Mouse (Mus musculus) lung, postnatal 4 days (tissue): ENCODE measurements at regions not wholly inside any gene's neighbourhood (a gene's known extent, or its start where the extent isn't known, plus 50 kb on each side); places are given as distances from the start of the nearest gene placed in this dataset.

Source experiments
- DNase-seq, 2 experiments: peaks; one replicate each; pipeline ENCODE4 v3.0.0; 2021

DNA sequence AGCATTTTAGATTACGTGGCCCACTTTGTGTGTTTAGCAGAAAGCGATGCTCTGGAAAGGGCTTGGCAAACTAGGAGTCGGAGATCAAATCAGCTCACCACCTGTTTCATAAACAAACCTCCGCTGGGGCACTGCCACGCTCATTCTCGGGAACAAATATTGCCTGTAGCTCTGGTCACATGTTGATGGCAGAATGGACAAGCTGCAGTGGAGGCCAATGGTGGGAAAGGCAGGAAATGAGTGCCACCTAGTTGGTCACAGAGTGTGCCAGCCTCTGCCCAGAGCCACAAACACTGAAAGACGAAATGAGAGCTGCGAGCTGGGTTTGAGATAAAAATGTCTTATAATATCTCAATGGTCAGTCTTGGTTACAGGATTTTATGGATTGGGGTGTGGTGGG, 259.2 kb upstream of the Csf3r start:
- peak in 1 of 2 experiments; percentile 4 for DNase-seq

DNA sequence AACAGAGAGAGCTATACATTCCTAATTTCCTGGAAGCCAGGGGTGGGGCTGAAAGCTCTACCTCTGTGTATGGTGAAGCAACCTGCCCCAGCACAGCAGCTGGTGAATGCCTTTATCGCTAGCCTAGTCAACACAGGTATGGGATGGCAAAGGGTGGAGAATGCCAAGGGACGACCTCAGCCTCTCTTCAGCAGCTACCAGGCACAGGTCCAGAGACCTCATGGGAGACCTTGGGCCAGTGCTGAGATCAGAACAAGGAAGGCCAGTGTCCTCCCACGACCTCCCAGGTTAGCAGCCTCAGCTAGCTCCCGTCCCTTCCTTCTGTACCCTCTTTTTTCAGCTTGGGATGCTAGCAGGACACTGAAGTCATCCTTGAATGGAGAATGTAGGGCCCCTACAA, 247.2 kb upstream of the Csf3r start:
- no peak for DNase-seq

DNA sequence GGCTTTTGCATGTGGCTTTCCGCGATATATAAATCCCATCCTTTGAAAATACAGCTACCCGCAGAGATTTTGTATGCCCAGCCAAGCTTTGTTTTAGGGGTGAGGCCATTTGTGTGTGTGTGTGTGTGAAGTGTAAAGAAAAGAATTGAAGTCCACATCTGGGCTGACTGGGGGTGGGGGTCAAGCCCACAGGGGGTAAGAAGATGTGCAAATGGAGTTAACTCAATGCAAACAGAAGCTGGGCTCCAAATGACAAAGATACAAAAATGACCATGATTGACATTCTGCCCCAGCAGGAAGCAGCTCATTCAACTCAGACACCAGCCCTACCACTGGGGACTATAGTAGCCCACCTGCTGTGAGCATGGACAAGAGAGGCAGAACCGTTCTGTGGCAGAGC, 244.2 kb upstream of the Csf3r start:
- no peak for DNase-seq

DNA sequence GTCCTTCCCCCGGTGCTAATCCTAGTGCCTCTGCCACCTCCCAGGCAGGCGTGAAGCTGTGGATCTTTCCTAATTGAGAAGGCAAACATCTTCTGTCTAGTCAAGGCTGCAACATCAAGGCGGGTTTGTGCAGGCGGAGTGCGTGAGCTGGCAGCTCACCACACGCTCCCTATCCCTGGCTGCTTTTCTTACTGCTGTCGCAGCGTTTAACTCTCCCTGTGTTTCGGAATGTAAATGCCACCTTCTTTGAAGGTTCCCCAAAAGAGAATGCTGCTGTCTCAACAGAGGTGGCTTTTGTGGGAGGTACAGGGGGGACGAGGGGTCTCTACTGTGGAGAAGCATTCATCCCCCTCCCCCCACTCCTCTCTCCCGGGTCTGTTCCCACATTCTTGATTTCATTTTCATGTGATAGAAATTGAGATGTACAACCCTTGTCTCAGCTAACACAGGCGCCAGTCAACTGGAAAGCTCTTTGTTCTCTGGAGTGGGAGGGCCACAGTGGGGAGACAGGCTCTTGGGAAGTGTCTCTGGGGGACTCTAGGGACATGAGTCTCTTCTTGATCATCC, 243.3 kb upstream of the Csf3r start:
- DNase-seq, result no peak

DNA sequence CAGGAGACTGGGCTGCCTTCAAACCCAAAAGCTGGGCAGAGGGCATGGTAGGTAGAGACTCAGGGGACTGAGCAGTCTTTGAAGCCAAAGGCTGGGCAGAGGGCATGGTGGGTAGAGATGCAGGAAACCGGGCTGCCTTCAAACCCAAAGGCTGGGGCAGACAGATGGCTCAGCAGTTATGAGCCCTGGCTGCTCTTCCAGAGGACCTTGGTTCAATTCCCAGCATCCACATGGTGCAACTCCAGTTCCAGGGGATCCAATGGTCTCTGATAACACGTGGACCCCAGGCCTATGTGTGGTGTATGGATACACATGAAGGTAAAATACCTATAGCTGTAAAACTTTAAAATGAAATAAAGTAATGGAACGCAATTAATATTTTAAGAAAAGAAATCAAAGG, 242.0 kb upstream of the Csf3r start:
- no peak for DNase-seq

DNA sequence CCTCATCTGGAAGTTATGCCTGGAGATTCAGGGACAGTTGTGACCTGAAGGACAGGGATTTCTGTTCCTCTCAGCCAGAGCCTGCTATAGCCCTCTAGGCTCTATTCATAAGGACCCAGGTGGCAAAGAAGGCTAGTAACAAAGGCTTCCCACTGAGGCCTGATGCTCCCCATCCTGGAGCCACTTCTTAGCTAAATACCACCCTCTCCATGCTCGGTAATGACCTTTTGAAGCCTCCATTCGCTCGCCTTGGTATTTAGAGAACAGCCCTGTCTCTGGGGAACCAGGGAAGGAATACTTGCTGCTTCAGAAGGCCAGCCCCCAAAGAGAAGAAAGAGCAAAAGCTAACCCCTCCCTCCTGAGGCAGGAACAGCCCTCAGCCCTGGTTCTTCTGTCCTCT, 238.3 kb upstream of the Csf3r start:
- no peak for DNase-seq

DNA sequence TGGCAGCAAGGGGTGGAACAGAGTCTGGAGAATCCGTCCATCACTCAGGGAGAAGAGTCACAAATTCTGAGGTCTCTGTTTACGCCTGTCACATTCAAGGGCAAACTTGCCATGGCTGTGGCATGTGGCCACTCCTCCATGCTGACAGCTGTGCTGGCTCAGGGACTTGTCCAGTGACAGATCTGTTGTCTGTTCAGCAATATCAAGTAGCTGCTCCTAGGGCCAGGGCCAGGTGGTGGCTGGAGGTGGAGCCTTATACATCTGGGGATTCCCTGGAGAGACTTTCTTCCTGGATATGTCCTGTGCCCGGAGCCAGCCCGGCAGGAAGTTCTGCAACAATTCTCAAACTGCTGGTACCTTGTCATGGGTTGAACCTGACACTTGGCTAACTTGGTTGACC, 229.7 kb upstream of the Csf3r start:
- no peak for DNase-seq

DNA sequence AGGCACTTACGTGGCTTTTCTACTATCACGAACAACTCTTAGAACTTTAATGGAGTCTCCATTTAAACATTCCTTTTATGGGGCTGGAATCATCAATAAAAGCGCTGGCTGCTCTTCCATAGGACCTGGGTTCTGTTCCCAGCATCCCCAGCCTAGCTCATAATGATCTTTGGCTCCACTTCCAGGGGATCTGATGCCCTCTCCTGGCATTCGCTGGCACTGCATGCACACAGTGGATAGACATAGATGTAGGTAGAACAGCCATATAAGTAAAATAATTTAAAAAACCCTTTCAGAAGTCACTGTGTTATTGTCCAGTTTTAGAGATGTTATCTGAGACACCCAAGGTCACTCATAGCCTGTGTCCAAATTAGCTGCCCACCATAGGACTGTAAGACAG, 216.4 kb upstream of the Csf3r start:
- no peak for DNase-seq

DNA sequence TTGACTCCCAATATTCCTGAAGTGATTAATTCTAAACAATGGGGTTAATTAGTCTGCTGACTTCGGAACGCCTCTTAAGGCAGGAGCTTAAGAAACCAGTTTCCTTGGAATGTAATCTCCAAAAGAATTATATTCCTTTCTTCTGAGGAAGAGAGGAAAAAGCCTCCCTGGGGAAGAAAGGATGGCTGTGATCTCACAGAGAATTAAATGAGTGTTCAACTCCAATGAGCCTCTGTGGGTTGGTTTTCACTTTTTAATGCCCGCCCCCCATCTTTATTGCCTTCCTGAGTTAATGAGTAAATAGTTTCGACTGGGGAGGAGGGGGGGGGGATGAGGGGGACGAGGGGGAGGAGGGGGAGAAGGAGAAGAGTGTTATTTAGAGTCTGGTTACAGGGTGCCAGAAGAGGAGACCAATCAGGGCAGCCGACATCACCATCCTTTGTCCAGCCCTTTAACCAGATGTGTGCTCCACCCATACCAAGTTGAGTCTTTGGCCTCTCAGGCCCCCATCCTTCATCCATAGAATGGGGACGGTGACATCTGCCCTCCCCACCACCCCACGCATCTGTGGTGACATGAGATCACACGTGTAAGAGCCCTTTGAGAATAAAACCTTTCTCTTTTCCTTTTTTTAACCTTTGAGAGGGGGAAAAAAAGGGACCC, 214.8 kb upstream of the Csf3r start:
- DNase-seq, result no peak

DNA sequence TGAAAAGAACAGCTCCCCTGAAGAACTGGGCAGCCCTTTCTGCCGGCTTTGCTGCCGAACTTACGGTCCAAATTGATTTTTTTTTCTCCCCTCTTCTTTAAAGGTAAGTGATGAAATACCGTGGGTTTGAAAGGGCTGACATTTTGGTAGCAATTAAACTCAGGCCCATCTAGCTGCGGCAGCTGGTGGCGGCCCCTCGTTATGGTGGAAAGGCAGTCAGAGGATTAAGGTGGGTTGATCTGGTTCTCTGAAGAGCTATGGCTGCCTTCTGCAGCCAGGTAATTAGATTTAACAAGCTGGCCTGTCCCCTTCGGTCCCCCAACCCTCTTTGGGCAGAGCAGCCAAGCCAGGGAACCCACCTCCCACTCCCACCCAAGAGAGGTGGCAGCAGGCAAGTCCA, 214.1 kb upstream of the Csf3r start:
- no peak for DNase-seq

DNA sequence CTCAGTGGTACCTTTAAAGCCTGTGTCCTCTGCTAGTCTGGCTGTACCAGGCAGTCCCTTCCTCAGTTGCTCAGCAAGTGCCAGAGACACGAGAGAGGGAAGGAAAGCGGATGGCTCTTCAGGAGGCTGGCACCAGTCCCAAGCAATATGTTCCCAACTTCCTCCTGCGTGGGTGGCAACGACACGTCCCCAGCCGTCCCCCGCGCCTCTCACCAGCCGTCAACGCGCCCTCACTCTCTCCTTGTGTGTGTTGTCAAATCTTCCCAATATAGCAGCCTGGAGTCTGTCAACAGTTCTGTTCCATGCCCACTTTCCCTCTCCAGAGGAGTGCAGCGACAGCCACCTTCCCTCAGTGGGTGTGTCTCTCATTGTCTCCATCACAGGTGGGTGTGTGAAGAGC, 210.0 kb upstream of the Csf3r start:
- DNase-seq, result no peak

DNA sequence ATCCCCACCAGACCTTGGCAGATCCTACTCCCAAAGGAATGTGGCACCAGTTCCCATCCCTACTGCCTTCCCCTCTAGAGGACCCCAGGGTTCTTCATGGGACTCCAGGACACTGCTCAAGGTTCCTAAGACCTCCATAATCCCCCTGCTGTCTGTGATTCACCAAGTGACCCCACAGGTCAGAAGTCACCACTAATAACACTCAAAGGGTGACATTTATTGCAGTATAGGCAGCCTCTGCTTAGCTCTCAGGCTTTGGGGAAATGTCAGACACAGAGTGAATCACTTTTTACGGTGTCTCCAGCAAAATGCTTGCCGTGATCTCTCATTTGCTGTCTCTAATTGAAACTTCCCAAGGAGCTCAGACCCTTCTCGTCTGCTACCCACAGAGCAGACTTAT, 209.1 kb upstream of the Csf3r start:
- DNase-seq, result no peak

DNA sequence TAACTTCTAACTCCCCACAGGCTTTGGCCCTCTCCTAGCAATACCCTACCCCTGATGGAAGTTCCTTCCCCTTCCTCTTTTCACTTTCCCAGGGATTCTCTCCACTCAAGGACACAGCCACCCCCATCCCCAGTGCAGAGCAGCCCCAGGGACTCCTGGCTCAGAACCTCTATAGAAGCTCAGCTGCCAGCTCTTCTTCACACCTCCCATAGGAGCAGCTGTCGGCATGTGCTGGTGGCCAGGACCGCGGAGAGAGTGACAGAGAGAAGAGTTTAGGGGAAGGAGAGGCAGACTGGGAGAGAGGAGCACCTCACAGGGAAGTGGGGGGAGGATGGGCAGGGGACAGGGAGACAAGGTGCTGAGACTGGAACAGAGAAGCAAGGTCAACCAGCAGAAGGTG, 199.8 kb upstream of the Csf3r start:
- no peak for DNase-seq

DNA sequence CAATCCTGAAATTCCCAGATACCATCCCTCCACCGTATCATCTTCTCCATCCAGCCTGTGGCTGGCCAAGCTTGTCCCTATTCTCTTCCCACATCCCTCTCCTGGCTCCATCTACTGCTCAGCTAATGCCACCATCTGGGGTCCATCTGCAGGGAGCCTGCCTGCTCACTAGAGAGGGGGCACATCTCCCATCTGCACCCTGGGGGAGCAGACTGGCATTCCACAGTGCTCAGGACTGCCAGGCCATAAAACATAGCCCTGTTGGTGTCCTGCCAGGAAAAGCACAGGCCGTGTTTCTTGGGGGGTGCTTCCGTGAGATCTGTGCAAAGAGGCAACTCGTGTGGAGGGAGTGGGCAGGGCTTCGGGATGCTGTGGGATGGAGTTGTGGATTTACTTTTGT, 197.9 kb upstream of the Csf3r start:
- no peak for DNase-seq

DNA sequence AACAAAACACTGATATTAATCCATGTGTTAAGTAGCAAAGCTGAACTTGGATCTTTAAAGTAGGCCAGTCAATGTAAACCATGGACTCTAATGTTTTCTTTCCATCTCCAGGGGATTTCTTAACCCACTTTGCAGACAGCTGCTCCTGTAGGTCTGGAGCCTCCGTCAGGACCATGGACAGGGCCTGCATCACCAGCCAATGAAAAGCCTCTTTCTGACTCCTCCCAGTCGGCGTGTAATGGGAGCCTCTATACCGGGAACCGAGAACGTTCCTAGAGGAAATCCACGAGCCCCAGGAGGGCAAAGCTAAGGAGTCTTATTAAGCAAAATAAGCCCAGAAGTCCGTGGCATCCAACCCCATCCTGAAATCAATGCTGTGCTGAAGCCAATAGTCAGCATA, 189.1 kb upstream of the Csf3r start:
- DNase-seq, result peak; percentile 13 to 32

DNA sequence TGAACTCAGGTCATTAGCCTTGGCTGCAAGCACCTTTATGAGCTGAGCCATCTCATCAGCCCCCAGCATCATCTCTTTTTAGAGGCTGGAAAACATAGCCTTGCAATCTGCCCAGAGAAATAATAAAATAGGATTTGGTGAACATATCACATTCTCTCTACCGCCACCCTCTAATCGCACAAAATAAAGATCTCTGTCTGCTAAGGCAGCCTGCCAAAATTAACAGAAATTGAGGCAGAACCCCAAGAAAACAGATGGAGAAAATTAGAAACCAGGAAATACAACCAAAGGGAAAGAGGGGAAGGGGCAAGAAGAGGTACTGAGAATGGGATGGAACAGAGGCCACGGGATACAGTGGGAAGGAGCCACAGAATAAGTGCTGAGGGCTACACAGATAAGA, 176.8 kb upstream of the Csf3r start:
- no peak for DNase-seq

DNA sequence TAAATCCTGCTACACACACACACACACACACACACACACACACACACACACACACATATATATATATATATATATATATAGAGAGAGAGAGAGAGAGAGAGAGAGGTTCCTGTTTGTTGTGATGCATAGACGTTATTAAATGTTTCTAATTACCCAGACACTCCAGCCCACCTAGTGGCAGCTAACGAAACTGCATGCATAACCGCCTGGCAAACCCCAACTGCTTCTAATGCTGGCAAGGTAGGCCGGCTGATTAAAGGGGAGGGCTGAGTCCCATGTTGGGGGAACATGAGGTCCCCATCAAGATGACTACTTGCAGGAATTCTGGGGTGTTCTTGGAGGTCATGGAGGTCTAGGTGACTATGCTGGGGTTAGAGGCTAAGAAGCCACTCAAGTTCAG, 174.1 kb upstream of the Csf3r start:
- peak in 1 of 2 experiments; percentile 47 for DNase-seq

DNA sequence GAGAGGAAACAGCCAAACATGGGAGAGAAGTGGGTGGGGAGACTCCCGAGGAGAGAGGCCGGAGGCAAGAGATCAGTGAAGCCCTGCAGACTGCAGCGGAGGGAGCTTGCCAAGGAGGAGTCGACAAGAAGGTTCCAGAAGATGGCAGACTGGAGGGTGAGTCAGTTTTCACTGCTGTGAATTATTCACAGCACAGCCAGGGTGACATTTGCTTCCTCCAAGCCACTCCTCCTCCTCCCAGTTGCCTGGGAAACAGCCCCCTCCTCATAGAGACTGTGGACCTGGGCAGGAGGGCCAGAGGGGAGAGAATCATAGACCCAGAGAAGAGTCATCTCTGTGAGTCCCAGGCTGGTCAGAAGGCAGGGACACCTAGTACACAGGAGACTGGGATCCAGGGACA, 171.8 kb upstream of the Csf3r start:
- no peak for DNase-seq

DNA sequence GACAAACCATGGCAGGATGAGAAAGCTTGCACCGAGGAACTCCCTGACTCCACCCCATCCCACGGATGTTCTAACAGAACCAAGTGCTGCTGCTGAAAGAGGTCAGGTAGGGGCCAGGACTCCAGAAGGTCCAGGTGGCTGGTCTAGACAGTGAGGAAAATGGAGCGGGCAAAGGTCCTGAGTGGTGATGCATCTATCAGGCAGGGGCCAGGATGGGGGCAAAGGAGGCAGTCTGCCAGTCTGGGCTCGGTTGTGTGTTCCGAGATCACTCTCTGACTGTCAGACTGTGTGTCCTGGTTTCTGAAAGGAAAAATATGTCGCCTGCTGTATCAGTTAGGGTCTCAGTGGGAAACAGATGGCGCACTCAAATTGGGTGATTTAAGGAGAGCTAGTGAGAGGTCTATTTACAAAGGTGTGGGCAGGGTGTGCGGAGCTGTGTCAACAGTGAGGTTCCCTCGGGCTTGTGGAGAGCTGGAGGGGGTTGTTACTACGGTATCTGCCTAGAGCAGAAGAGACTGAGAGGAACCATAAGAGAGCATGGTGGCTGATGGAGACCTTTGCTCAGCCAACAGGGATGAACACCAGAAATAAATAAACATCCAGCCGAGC, 168.3 kb upstream of the Csf3r start:
- DNase-seq, result no peak

DNA sequence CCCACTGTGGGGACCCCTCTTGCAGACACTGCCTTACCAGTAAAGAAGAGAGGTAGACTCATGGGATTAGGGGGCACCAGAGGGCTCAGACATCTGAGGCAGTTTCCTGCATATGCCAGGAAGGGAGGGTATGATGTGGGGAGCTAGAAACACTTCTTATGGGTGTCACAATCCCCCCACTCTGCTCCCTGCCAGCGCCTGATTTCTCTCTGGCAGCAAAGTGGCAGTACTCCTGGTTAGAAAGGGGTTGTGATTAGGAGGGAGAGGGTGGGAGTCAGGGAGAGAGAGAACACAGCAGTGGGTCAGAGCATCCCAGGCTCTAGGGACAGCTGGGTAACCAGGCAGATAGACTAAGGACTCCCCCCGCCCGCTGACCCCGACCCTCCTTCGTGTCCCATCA, 167.6 kb upstream of the Csf3r start:
- DNase-seq, result no peak

DNA sequence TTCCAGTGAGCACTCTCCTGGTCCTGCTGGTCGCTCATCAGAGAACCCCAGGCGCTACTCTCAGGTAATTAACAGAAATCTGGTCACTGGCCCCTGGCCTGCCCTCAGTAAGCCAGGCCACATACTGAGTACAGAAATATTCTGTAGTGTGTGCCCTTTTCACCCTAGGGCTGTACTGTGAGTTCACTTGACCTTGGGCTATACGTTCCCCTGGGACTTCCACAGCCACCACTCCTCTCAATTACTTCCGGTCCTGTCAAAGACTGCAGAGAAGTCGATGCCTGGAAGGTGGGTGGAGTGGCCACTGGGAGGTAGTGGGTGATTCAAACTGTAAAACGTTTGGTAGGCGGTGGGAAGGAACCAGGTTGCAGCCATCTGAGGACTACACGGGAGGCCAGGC, 159.3 kb upstream of the Csf3r start:
- no peak for DNase-seq

DNA sequence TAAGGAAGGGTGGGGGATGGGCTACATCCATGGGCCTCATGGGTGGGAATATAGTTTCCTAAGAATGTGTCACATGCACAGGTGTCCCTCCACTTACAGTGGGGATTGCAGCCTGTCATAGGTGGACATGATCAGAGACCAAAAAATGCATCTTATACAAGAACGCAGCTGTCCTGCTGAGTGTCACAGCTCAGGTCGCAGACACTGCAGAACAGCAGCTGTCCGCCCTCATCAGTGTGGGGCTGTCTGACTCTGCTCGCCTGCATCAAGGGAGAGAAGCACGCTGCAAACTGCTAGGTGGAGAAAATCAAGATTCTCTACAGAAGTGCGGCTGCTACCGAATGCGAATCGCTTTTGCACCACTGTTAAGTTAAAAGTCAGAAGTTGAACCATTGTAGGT, 158.6 kb upstream of the Csf3r start:
- no peak for DNase-seq

DNA sequence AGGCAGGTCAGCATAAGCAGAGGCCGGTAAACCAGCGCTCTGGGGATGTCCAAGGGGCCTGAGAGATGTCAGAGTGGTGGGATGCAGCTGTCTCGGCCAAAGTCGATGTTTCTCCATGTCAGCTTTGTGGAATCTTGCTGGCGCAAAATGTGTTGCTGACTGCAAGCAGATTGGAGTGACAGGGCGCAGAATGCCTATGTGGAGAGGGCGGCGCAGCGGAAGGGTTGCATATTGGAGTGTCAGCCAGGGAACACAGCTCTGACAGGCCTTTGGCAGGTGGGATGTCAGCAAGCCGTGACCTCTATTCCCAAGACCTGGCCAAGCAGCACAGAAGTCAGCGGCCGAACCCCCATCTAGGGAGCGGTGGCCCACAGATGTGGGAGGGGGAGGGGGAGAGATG, 153.1 kb upstream of the Csf3r start:
- DNase-seq, result peak; percentile 34 to 83

DNA sequence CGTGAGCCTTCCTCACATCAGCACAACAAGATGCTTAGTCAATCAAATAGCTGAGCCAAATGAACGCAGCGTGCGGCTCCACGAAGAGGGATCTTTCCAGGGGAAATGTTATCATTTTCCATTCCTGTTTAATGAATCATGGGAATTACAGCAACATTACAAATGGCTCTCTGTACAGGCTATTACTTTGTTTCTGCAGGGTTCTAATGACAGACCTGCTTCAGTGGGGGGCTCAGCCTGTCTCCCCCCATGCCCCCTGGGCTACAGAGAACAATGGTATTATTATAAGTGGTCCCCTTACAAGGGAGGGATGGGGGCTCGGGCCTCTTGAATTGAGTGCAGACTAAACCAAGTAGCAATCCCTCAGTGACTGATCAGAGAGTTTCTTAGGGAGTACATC, 144.3 kb upstream of the Csf3r start:
- DNase-seq, result no peak

DNA sequence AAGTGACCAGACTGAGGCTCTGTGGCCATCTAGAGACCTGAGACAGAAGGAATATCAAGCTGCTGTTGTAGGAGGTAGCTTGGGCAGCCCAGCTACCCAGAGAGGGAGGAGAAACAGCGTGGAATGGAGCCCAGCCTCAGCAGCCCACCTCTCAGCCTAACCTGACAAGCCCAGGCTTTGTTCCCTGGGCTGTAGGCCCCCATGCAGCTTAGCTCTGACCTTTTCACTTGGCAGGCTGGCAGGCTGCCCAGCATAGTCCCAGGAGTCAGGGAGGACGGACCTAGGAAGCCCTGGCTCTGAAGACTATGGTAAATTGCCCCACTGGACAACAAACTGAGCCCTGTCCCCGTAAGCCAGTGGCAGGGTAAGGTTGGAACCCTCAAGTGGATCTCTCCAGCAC, 141.8 kb upstream of the Csf3r start:
- DNase-seq, result no peak
